Mouse (Mus musculus): ENCODE measurements at regions not wholly inside any gene's neighbourhood (a gene's known extent, or its start where the extent isn't known, plus 50 kb on each side); places are given as distances from the start of the nearest gene placed in this dataset.

DNA sequence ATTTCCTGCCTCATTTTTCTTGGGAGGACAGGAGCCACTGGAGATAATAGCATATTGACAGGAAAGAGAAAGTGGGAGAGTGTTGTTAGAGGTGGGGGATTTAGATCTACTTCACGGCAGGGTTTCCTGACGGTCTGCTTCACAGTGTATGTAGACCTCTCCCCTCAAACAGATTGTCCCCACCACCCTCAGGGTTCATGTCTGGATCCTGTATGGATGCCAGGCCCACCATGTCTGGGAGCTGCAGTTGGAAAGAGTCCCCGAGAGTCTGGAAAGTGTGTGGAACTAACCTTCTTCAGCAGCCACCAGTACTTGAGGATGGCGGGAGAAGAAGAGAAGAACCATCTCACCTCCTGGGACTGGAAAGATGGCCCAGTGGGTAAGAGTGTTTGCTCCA, 53.0 kb upstream of the Ctbp2 start:
- Histone ChIP-seq H3K4me1 (ENCODE audit: control insufficient read depth, insufficient read depth, low read length) (peaks cover 8% of the 10 kb centered on the region), H3K27ac (ENCODE audit: insufficient read depth, low read depth, low read length) (no peak overlapping the region), H3K4me3 (ENCODE audit: insufficient read depth, low read depth, low read length) (no peak overlapping the region)
- TF ChIP-seq POLR2A (IDR thresholded peaks at IDR 0.05; ENCODE audit: insufficient read depth, low read depth, low read length) (no peak), CTCF (IDR thresholded peaks at IDR 0.05; ENCODE audit: insufficient read depth, low read depth, low read length) (no peak)
- 78% methylated on average over 4 of the region's 4 CpGs for WGBS

- Histone ChIP-seq H3K4me1 (ENCODE audit: control insufficient read depth, insufficient read depth, low read length) (peaks cover 8% of the 10 kb centered on the region), H3K27ac (ENCODE audit: insufficient read depth, low read depth, low read length) (0 out of 2 replicates have a peak overlapping the region, but pooled peaks have one; percentile 18), H3K4me3 (ENCODE audit: insufficient read depth, low read depth, low read length) (no peak overlapping the region)
- WGBS: 41% methylated on average over 10 of the region's 10 CpGs
- TF ChIP-seq POLR2A (IDR thresholded peaks at IDR 0.05; ENCODE audit: insufficient read depth, low read depth, low read length): no peak
Measured at GRCm38 (mm10) chr7:133176256-133177178, 52.4 kb upstream of the Ctbp2 start.

All from olfactory bulb, adult 2 months (tissue).